Mouse (Mus musculus) gonadal fat pad, adult 2 months (tissue): ENCODE measurements around the gene Arel1. TPM values are rescaled to one million over a fixed set of nuclear protein-coding genes. Genes with fewer than 3 reads are reported as not detected.

Experiments
- DNase-seq: peaks from one replicate; pipeline ENCODE4 v3.0.0-alpha.2; 2012; ENCODE audit warnings: low read depth
- polyA plus RNA-seq: library from polyadenylated mRNA; depleted of rRNA; stranded (reverse); fragments of >200 nt; gene quantifications from 2 replicates; pipeline ENCODE4 v1.2.3, GENCODE M21; 2012; rRNA removed

The Arel1 gene
- polyA plus RNA-seq: 37.6 and 42.5 TPM in 2 replicates

DNA sequence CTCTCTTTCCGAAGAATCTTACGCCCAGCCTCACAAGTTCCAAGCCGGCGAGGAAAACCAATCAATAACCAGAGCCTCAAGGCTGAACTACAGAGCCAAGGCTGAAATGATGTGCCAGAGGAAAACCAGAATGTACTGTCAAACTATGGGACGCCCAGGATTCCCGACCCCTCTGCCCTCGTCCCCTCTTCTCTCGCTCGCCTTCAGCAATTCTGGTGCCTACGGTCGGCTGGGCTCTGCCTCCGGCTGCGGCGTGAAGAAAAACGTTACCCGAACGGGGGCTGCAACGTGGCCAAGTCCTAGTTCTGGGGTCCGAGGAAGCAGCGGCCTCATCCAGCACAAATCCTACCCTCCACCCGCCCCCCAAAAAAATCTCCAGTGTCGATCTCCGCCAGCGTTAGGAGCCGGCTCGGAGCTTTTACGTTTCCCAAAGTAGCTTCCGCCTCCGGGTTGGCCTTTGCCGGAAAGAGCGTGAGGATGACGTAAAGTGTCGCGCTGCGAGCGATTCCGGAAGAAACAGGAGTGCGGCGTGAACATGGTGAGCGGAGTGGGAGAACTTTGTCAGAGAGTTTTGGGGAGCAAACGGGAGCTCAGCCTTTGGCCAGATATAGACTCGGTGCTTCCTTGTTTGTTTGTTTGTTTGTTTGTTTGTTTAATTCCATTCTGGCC is at the start of gene Arel1, which contains the start of gene Fcf1:
TSS of gene Arel1 (minus strand) at position 473 of the 669 bp plus-strand sequence.
TSS of gene Fcf1 (plus strand) at position 470 of the 669 bp plus-strand sequence.
- no peak for DNase-seq

DNA sequence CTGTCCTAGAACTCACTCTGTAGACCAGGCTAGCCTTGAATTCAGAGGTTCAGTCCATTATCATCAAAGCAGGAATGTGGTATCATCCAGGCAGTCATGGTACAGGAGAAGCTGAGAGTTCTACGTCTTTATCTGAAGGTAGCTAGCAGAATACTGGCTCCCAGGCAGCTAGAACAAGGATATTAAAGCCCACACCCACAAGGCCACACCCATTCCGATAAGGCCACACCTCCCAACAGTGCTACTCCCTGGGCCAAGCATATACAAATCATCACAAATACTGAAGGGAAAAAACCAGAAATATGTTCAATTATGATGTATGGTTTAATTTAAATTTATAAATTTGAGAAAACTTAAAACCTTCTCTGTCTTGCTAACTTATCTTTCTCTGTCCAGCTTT is 41.5 kb upstream of the Arel1 start:
- no peak for DNase-seq

DNA sequence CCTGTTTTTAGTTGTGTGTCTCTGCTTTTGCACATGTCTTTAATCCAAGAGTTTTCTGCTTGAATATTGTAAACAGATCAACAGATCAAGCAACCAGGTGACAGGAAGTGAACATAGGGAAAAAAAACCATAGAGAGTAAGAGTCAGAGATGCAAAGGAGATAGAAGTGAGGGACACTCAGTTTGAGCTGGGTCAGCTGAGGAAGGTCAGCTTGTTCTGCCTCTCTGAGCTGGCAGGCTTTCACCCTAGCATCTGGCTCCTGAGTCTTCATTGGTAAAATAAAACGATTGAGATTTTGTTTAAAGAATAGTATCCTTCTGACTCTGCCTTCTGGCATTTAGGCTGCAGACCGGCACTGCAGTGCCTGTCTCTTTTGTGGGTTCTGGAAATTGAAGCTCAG is 39.8 kb upstream of the Arel1 start:
- DNase-seq: no peak

DNA sequence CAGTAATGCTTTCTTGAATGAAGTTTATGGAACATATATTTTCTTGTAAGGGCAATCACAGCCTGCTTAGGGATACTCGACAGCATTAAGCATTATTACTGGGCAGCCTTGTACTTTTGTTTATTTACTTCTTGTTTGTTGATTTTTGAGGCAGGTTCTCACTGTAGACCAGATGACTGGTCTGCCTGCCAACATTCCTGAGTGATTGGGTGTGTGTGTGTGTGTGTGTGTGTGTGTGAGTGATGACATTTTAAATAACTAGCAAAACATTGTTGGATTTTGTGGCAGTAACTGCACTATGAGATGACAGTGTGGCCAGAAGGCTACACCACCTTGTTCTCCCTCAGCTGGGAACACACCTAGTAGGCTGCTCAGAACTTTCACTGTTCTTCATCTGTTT is 39.1 kb upstream of the Arel1 start:
- DNase-seq: no peak

DNA sequence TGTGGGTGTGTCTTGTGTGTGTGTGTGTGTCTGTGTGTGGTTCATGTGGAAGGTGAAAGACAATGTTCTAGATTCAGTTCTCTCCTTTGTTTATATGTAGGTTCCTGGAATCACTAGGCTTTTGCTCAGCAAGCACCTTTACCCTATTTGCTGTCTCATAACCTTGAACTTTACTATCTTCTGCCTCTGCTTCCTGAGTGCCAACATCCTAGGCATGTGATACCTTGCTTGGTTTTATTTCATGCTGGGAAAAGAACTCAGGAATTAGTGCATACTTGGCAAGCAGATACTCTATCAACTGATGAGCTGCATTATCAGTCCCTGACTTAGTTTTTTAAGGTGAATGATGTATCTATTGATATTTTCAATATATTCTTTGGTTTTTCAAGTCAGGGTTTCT is 36.3 kb upstream of the Arel1 start:
- no peak for DNase-seq

DNA sequence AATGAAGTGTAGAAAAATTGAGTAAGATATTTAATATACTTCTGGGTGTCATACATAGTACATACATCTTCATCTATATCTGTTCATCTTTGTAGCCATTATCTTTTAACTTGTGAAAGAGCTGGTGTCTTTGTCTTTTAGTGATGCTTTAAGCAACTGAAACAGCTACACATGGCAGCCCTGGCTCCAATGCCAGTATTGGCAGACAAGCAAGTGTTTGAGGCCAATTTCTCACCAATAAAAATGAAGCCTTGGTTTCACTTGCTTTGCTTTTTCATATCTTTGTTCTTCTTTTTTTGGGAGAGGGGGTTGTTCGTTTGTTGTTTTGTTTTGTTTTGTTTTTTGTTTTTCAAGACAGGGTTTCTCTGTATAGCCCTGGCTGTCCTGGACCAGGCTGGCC is 35.5 kb upstream of the Arel1 start:
- DNase-seq: no peak

DNA sequence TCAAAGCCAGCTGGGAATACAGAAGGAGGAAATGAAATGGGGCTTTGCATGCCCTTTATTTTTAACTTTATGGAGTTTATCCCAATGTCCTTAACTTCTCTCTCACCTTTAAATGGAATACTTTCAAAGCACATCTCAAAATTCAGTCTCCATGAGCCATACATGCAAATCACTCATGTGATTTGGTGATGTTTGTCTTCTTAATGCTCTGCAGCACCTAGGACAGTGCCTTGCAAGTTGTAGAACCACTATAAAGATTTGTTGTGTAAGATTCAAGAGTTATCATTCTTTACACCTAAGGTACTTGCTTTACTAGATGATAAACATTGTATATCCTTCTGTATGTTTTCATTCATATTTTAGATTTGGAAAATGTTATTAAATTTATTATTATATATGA is 28.4 kb upstream of the Arel1 start:
- no peak for DNase-seq

DNA sequence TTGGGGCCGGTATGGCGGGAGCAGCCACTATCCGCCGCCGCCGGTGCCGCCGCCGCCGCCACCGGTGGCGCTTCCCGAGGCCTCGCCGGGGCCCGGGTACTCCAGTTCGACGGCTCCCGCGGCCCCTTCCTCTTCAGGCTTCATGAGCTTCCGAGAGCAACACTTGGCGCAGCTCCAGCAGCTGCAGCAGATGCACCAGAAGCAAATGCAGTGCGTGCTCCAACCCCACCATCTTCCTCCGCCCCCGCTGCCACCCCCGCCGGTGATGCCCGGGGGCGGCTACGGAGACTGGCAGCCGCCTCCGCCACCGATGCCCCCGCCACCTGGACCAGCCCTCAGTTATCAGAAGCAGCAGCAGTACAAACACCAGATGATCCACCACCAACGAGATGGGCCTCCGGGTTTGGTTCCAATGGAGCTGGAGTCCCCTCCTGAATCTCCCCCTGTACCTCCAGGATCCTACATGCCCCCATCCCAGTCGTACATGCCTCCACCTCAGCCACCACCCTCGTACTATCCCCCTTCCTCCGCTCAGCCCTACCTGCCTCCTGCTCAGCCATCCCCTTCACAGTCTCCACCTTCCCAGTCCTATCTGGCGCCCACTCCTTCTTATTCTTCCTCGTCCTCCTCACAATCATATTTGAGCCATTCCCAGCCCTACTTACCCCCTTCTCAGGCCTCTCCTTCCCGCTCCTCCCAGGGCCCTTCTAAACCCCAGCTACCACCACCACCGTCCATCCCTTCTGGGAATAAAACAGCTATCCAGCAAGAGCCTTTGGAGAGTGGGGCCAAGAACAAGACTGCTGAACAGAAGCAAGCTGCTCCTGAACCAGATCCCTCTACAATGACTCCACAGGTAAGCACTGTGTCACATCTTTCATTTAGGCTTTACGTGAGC is 26.1 kb upstream of the Arel1 start:
- no peak for DNase-seq

DNA sequence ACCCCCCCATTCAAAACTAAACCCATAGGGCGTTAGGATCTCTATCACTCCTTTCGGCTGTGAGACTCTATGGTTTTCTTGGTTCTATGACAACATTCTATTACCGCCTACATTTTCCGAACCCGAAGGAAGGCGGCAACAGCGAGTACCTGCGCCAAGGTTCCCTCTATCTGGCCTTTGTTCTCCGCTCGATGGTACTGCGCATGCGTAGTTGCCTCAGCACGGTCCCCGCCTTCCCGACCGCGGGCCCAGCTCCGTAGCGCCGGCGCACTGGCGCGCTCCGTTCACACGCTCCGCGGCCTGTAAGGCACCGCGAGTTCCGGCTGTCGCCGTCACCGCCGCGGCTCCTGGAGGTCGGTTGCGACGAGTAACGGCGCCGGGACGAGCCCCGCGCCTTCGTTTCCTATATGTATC is 25.4 kb upstream of the Arel1 start, which contains the start of gene Ylpm1:
TSS of gene Ylpm1 (plus strand) at position 239 of the 414 bp plus-strand sequence.
- peak; percentile 83 for DNase-seq

DNA sequence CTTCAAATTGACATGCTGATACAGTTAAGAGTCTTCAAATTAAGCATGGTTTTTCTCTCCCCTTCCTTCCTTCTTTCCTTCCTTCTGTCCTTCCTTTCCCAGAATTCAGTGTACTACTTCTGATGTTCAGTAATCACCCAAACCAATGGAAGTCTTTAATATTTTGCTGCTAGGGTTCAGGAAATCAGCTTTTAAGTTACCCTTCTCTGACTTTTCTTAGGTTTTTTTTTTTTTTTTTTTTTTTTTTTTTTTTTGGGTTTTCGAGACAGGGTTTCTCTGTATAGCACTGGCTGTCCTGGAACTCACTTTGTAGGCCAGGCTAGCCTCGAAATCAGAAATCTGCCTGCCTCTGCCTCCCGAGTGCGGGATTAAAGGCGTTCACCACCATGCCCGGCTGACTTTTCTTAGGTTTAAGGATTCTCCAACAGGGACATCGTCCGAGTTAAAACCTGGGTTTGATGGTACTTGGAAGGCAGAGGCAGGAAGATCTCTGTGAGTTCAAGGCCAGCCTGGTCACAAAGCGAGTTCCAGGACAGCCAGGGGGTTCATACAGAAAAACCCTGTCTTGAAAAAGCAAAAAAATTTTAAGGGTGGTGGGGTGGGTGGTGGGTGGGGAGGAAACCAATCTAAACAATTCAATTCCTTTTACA is 24.5 kb upstream of the Arel1 start:
- DNase-seq: no peak

DNA sequence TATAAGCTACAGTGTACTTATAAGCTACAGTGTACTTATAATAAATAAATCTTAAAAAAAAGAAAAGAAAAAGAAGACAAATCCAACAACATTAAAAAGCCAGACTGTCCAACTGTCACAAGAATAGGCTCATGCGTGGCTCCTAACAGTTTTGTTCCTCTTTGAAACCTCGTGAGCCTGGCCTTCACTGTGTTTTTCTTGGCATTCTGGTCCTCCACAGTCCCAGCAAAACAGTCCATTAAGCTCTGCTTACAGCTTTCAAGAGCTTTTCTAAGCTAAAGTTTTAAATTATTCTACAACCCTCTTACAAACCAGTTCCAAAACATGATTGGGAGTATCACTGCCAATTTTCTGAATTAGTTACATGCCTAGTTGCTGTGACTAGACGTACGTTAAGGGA is 18.8 kb upstream of the Arel1 start:
- DNase-seq: no peak

DNA sequence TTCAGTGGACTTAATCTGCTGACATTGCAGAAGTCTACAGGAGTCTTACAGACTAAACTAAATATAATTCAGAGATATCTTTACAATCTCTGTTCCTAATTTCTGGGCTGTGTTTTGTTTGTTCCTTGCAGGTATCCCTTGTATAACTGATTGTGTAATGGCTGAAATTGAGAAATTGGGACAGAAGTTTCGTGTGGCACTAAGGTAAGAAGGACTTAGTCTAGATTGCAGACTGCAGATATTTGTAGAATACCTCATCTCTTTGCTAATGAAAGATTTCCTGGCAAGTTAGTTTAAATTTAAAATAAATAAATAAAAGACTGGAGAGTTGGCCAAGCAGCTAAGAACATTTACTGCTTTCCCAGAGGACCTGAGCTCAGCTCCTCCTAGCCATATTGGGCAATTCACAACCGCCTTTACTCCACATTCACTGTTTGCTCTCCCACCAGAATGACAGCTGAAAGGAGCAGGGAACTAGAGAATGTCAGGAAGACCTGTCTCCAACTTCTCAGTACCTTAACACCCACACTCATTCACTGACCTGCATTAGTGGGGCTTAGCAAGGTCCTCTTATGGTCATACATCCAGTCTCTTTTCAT is 8.7 kb upstream of the Arel1 start:
- peak; percentile 96 for DNase-seq

DNA sequence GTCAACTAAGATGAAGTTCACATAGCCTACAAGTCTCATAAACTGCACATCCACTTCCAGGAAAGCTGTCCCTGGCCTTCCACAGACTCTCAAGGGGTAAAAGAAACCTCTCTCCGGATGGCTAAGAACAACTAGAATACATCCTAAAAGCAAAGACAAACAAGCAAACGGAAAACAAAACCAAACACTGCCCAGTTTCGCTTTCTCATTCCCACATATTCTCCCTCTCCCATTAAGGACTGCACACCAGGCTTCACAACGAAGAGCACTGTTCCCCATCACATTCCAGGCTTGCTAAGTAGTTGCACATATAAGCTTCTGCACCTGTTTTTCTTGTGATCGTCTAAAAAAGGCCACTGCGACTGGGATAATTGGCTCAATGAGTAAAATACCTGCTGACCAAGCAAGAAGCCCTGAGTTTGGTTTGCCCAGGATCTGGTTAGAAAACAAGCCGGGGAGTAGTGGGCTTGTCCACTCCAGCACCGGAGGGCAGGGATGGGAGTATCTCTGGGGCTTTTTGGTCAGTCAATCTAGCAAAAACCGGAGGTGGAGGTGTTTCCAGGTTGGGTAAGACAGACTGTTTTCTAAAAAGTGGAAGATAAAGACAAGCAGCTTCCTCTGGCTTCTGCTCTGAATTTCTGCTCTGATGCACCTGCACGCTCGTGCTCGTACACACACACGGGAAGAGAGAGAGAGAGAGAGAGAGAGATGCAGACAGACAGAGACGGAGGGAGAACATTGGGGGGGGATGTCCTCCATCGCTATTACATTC is 858 bp downstream of the Arel1 start:
- no peak for DNase-seq

DNA sequence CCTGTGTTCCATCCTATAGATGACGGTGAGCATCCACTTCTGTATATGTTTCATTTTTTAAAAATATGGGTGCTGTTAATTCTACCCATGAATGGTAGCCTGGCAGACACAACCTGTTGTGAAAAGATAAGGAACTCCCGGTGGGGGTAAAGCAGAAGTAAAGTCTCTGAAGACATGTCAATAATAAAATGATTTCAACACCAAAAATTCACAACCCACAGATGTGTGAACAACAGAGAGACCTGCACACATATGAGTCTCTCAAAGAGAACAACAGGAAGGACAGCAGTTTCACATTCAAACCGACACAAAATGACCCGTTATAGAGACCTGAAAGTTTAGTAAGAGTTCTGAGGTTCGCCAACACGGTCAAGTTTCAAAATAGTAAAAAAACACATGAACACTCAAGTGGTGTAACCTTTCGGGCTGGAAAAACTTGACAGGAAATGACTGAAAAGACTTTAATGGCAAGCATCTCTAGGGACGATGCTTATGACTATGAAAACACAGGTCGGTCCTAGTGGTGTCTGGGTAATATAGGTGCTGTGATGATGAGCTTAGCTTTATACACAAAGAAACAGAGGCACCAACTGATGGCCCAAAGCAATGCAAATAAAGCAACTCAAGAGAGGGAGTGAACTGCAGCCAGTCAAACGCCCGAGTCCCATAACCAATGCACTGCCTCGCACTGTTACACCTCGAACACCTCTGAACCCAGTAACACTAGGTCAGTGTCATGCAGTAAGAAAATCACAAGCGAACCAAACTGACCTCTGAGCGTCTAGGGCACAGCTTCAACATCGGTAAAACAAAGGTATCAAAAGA is 1.7 kb downstream of the Arel1 start:
- DNase-seq: no peak

DNA sequence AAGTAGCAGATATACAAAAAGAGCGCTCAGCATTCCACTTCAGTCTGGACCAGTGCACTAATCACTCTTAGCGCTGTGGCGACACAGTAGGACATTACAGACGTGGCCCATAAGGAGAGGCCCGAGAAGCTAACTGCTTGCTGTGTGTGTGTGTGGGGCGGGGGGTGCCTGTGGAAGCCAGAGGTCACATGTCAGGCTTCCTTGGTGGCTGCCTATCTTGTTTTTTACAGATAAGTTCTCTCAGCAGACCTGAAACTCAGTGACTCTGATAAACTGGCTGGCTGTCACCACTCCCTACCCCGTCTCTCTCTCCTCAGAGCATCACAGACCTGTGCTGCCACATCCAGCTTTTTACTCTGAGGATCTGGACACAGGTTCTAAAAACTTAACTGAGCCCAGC is 8.1 kb downstream of the Arel1 start:
- DNase-seq: no peak

DNA sequence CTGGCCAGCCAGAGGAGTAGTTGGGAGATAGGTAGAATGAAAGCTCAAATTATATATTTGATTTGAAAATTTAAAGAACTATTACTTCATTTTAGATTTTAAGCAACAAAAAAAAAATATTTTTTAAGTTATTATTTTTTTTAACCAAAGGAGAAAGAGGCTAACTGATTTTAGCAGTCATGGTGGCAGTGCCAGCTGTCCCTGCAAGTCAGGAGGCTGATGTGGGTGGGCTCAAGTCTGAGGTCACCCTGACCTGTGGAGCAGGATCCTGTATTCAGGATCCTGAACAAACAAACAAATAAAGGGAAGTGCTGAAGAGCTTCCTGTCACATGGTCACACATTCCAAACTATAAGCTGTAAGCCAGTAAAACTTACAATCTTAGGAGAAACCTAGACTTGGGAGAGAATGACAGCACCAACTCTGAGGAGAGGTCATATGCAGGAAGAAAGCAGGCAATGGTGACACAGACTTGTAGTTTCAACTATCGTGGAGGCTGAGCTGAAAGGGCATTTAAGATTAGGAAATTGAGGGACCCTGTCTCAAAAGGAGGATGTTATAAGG is 11.8 kb downstream of the Arel1 start:
- no peak for DNase-seq

DNA sequence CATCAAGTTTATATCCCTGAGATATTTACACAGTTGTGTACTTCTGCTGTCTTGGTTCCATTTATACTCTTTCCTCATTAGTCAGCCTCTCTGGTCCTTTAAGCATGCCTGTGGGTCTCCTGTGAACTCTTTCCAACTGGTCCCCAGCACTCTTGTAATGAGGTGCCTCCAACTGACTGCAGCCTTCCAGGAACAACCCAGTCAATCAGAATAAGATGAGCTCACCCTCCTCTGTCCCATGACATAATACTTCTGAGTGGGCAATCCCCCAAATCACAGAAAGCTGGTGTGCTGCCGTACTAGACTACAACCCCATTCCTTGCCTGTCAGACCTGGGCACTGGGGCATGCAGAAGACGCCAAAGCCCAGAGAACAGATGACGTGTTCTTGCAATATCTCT is 14.4 kb downstream of the Arel1 start:
- no peak for DNase-seq

DNA sequence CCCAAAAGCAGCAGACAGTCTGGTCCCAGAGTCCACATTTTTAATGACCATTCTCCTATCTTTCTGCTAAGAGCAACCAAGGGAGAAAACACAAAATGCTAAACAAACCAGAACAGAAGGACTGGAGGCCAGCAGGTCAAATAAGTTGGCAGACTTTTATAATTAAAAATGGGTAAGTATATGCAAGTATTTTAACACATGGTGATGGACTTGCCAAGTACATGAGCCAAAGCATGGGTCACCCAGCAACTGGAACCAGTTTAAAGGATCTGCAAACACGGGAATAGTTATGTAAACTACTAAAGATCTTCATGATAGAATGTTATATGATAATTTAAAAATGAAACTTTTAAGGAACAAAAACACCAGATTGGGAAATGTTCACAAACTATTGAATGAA is 18.3 kb downstream of the Arel1 start:
- no peak for DNase-seq

DNA sequence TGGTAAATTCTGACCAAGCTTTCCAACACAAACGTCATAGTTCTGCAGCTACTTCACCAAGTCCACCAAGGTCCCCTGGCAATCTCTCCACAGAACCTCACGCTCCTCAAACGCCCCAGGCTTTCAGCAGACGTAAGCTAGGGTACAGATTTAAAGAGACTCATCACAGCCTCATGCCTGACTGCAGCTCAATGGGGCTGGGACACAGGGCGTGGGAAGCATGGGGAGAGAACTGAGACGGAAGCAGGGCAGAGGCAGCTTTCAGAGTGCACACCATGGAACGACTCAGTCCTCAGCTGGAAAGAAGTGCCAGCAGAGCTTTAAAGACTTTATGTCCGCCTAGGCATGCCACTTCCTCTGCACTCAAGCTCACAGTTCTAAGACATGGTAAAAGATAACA is 19.2 kb downstream of the Arel1 start:
- no peak for DNase-seq

DNA sequence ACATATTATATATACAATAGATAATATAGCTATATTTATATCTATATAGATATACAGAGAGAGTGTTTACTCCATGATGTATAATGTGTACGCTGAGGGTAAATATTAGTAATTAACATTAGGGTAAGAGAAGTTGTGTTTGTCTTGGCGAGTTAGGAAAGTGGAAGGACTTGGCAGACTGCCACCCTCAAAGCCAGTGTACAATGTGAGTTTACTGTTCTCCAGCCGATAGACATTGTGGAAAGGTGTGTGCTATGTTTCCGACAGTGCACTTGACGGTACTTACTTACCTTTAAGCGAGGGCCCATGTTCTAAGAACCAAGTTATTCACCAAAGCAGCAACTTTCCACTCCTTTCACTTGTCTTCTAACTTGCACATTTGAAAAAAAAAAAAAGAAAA is 19.9 kb downstream of the Arel1 start:
- DNase-seq: no peak
